Mouse (Mus musculus) liver, embryonic 14.5 days (tissue): ENCODE results near the gene Ube2f.

Experiments used
- CTCF ChIP-seq: IDR thresholded peaks from 2 replicates; pipeline ENCODE4 v1.5.1; 2016; ENCODE audit warnings: antibody characterized with exemption, low read depth, control low read depth
- EP300 ChIP-seq: IDR thresholded peaks from 2 replicates; pipeline ENCODE4 v1.6.1; 2016; ENCODE audit warnings: antibody characterized with exemption, low read depth

DNA sequence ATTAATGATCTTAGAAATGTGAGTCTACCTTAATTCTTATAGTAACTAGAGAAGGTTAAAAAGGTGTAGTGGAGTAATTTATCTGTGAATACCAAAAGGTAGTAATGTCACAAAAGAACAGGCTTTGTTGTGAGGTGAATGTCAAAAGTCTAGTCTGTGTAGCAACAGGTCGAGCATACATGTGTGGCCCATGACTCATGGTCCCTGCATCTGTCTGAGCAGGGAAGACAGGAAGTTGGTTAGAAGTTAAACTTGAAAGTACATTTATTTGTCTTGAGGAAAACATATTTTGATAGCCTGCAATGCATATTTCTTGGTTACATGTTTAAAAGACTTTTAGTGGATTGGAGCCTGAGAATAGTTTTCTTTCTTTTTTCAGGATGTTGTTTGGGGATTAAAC, 29.0 kb downstream of the Ube2f start:
- no peak for TF ChIP-seq CTCF
- TF ChIP-seq EP300, result no peak
